Mouse (Mus musculus): Measurements from ENCODE around the gene Plekhh1.

Plekhh1 gene

GRCm38 (mm10) chr12:79034331-79034730 is 5.4 kb downstream of the Plekhh1 start:
- no peak for DNase-seq (ENCODE audit: low spot score in 2 of 2)

- no peak for DNase-seq (ENCODE audit: low spot score in 2 of 2)
Observed at GRCm38 (mm10) chr12:79035349-79035748, 6.4 kb downstream of the Plekhh1 start.

DNA sequence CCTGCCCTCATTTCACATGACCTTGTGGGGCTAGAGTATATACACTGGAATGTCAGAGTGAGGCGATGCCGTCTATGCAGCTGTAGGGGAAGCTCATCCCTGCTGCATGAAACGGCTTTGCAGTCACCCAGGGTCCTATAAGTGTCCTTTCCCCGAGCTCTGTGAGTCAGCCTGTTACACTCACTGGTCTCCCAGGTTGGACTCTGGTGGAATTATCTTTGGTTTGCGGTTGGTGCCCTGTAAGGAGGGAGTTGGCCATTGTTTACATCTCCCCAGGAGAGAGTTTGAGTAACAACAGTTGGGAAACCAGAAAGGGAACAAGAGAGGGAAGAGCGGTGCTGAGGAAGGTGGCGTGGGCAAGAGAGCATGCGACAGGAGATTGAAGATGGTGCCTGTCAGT is 10.7 kb downstream of the Plekhh1 start:
- DNase-seq (ENCODE audit: low spot score in 2 of 2) = no peak

- no peak for DNase-seq (ENCODE audit: low spot score in 2 of 2)
Observed at GRCm38 (mm10) chr12:79040201-79040827, 11.4 kb downstream of the Plekhh1 start.

GRCm38 (mm10) chr12:79041436-79041835 is 12.5 kb downstream of the Plekhh1 start:
- no peak for DNase-seq (ENCODE audit: low spot score in 2 of 2)

DNA sequence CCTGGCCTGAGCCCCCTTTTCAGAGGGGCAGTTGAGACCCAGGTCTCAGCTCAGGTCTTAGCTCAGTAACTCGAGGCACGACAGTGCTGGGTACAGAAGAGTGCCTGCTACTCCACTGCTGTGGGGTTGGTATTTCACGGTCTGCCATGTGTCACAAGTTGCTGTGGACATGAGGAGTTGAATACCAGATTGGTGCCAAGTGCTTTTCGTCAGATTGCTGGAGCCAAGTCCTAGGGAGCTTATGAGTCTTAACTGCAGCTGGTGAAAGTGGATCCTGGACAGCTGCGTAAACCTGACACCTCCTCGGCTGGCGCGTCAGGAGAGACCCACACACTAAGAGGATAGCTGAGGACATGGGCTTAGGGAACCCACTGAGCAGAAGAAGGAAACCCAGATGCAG is 15.7 kb downstream of the Plekhh1 start:
- peak in 1 of 2 experiments; percentile 29 for DNase-seq (ENCODE audit: low spot score in 2 of 2)

GRCm38 (mm10) chr12:79046171-79046570 is 17.2 kb downstream of the Plekhh1 start:
- no peak for DNase-seq (ENCODE audit: low spot score in 2 of 2)

DNA sequence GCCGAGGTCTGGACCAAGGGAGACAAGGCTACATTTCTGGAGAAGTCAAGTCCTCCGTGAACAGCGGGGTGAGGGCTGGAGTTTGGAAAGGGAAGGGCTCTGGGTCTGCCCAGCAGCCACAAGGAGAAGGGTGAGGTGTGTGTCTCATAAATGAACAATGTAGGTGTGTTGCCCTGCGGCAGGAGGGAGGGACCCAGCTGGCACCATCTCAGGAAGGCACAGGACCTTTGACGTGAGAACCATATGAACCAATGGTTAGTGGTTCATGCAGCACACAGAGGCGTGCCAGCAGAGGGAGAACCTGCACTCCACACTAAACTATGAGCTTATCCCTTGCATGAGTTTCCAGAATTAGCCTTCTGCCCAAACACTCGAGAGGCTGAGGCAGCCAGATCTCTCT is 18.2 kb downstream of the Plekhh1 start:
- no peak for DNase-seq (ENCODE audit: low spot score in 2 of 2)

GRCm38 (mm10) chr12:79048898-79049297 is 19.9 kb downstream of the Plekhh1 start:
- DNase-seq (ENCODE audit: low spot score in 2 of 2) = no peak

- DNase-seq (ENCODE audit: low spot score in 2 of 2) = no peak
Observed at GRCm38 (mm10) chr12:79049807-79050206, 20.8 kb downstream of the Plekhh1 start.

- no peak for DNase-seq (ENCODE audit: low spot score in 2 of 2)
Observed at GRCm38 (mm10) chr12:79050545-79051212, 21.7 kb downstream of the Plekhh1 start.

DNA sequence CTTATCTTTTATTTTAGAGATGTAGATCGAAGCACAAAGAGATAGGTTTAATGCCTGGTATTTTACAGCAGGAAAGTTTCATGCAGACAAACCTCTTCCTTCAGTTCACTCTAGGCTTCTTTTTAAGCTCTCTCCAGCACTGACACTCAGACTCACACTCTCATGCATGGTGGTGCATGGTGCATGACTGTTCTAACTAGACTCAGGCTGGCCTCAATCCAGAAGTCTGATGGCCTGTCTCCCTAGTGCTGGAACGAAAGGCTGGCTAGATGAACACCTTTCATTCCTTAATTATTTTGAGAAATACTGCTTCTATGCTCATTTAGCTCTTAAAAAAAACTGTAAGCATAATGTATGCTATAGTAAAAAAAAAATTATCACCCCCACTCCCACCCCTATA is 23.1 kb downstream of the Plekhh1 start:
- DNase-seq (ENCODE audit: low spot score in 2 of 2) = no peak

- DNase-seq (ENCODE audit: low spot score in 2 of 2) = no peak
Observed at GRCm38 (mm10) chr12:79055276-79055675, 26.3 kb downstream of the Plekhh1 start.

GRCm38 (mm10) chr12:79059573-79059972 is 30.6 kb downstream of the Plekhh1 start:
- no peak for DNase-seq (ENCODE audit: low spot score in 2 of 2)

DNA sequence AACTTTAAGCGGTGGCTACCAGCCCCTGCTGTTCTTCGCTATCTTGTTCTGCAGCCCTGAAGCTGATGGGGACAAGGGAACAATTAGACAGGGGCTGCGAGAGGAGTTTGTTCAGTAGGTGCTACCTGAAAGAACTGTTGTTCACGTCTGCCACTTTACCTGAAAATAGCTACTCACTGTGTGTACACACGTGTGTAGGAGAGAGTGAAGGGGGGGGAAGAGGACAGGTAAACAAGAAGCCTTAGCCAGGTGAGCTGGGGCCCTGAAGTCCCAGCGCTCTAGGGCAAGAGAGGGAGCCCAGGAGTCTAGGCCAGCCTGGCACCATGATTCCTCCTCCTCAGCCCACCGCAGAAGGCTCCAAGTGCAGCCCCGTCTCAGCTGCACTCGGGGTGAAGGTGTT is 31.2 kb downstream of the Plekhh1 start:
- no peak for DNase-seq (ENCODE audit: low spot score in 2 of 2)

- no peak for DNase-seq (ENCODE audit: low spot score in 2 of 2)
Observed at GRCm38 (mm10) chr12:79060766-79061652, 32.0 kb downstream of the Plekhh1 start.

DNA sequence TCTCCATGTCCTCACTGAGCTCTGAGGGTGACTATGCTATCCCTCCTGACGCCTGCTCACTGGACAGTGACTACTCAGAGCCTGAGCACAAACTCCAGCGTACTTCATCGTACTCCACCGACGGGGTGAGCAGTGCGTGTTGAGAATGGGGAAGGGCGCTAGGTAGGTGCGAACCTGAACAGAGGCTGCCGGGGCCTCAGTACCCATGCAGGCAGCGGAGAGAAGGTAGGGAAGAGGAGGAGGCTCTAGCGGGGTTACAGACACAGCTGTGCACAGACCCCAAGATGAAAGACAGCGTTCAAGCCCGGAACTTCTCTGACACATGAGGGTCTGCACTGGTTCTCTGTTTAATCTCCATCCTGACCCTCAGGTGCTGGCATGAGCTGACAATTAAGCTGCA is 35.5 kb downstream of the Plekhh1 start:
- no peak for DNase-seq (ENCODE audit: low spot score in 2 of 2)

DNA sequence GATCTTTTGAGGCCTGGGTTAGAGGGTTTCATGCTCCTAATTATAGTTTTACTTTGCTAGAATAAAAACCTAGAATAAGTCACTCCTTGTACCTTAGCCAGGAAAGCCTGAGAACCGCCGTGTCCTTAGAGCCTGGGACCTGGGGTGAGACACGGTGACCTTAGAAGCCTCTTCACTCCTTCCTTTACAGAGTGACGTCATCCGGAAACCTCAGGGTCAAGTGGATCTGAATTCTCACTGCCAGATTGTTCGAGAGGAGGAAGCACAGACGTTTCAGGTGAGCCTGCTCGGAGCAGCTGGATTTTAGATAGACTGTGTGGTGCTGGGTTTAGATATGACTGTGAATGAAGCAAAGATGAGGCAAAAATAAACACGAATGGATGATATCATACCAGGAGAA is 37.5 kb downstream of the Plekhh1 start:
- no peak for DNase-seq (ENCODE audit: low spot score in 2 of 2)

DNA sequence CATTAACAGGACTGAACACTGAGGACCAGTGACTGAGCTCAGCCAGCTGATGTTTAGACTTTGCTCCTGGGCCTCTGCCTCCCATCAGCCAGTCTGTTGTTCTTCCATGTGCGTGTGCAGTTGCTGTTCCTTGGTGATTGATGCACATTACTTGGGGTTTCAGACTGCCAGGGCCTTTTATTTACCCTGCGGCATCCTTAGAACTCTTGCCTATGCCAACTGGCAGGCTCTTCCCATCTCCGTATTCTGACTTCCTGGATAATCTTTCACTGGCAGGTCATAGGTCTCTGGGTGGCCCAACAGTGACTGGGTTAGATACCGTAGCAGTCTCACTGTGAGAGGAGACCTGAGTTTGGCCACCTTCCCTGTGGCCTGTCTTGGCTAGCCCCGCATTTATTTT is 38.6 kb downstream of the Plekhh1 start:
- no peak for DNase-seq (ENCODE audit: low spot score in 2 of 2)

DNA sequence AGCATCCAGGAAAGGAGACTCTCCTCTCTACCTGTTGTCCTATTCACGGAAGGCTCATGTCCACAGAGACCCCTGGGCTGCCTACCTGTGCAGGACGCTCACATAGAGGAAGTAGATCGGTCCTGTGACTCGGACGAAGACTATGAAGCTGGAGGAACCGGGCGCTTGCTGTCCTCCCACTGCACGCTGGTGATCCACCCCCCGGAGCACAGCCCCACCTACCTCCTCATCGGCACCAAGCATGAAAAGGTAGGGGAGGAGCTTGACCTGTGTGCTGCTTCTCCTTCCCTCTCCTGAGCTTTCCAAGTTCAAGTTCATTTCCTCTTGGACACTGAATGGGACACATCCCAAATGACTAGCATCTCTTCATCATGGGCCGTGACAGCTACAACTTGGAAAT is 39.3 kb downstream of the Plekhh1 start:
- DNase-seq (ENCODE audit: low spot score in 2 of 2) = no peak

- no peak for DNase-seq (ENCODE audit: low spot score in 2 of 2)
Observed at GRCm38 (mm10) chr12:79069187-79069608, 40.2 kb downstream of the Plekhh1 start.

DNA sequence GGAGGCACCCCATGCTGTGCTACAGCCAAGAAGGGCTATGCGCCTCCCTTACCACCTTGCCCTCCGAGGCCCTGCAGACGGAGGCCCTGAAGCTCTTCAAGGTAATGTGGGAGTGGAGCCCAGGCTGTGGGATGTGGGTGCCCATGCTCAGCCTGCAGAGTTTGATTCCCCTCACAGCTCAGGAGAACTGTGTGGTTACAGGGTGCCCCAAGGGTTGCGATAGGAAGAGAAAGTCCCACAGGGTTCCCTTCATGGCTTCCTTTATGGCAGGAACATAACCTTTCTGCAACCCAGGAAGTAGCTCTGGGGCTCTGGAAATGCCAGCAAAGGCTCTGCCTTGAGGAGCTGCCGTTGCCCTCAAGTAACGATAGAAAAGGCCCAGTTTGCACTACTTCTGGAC is 41.0 kb downstream of the Plekhh1 start:
- no peak for DNase-seq (ENCODE audit: low spot score in 2 of 2)

Measured in frontal cortex, postnatal 10 days (tissue).